In the genomic region with DNA sequence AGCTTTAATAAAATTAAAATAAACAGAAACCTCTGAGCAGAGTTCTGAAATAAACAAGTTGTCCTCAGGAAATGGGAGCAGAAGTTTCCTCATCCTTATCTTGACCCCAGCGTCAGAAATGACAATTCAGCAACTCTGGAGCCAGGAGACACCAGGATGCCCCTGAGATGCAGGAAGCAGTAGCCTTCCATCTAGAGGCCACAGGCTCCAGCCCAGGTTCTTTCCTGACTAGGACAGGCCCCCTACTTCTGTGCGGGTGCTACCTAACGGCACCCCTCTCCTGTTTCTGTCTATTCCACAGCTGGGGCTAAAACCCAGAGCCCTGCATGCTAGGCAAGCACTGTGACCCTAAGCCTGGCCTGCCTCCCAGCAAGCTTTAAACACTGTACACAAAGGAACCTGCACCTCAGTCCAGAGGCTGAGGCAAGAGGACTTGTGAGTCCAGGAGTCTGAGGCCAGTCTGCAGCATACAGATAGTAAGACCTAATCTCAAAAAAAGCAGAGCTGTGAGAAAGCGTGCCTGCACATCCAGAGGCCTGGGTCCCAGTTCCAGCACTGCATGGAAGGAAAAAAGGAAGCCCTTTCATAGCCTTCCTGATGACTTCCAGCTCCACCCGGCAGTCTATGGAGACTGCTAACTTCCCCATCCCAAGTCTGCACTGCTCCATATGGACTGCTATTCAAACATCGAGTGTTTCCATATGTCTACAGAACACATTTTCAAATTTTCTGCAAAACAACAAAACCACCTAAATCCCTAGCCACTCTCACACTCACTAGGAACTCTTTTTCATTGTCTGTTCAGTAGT, we compare ENCODE assay signal across 8 mouse cellular contexts. TPM values are rescaled to one million over a fixed set of nuclear protein-coding genes. Genes with fewer than 3 reads are reported as not detected.
DNase-seq lines count a peak whose midpoint lies in the region; ATAC-seq and TF ChIP-seq lines count a peak whose summit lies in the region.
"Had no signal": no experiment of that assay in that cellular context is flagged by ENCODE, and none has a peak within 500 bp of the region (broad histone marks: within the 10 kb centered on the region; RNA-seq: fewer than 3 reads in every experiment).

No protein-coding gene starts in this region.

- H3K4me1 ChIP-seq in bone marrow macrophage, adult 2 months (ENCODE audit: control insufficient read depth, insufficient read depth, low read length), result peaks cover 47% of the 10 kb centered on the region
- 0 out of 2 replicates have a peak, but pooled peaks cover 7% of the 10 kb centered on the region for H3K4me1 ChIP-seq in embryonic facial prominence, embryonic 15.5 days
- 0 out of 2 replicates have a peak, but pooled peaks cover 4% of the 10 kb centered on the region for H3K4me1 ChIP-seq in lung, embryonic 14.5 days (ENCODE audit: insufficient read depth)
- no peaks in the 10 kb centered on the region for H3K4me1 ChIP-seq in forebrain, embryonic 11.5 days (replicated peaks; ENCODE audit: control insufficient read depth, insufficient read depth, low read length)

- 56% methylated on average over 6 of the region's 6 CpGs for WGBS in embryonic facial prominence, embryonic 15.5 days
- 56% methylated on average over 6 of the region's 6 CpGs for WGBS in lung, embryonic 14.5 days
- WGBS in forebrain, embryonic 11.5 days, result 90% methylated on average over 6 of the region's 6 CpGs

- no peak for TF ChIP-seq CTCF in bone marrow macrophage, adult 2 months (IDR thresholded peaks at IDR 0.05; ENCODE audit: low read depth, low read length)
- no peak for TF ChIP-seq CTCF in lung, embryonic 14.5 days (IDR thresholded peaks at IDR 0.05; ENCODE audit: low read depth)

- no peak overlapping the region for H3K4me3 ChIP-seq in bone marrow macrophage, adult 2 months (ENCODE audit: insufficient read depth, low read length)
- no peak overlapping the region for H3K4me3 ChIP-seq in embryonic facial prominence, embryonic 15.5 days (replicated peaks)
- H3K4me3 ChIP-seq in lung, embryonic 14.5 days (ENCODE audit: low read depth, low read length), result no peak overlapping the region
- H3K4me3 ChIP-seq in forebrain, embryonic 11.5 days (ENCODE audit: low read depth, low read length), result no peak overlapping the region

- no peak overlapping the region for H3K9ac ChIP-seq in embryonic facial prominence, embryonic 15.5 days
- peak overlapping the region; percentile 6; the same call in 1 of the 2 replicates for H3K9ac ChIP-seq in lung, embryonic 14.5 days
- no peak overlapping the region for H3K9ac ChIP-seq in forebrain, embryonic 11.5 days (ENCODE audit: low read length)

- ATAC-seq in embryonic facial prominence, embryonic 15.5 days (ENCODE audit: insufficient number of reproducible peaks, low FRiP score, low TSS enrichment, low read depth), result no peak
- ATAC-seq in lung, embryonic 14.5 days (ENCODE audit: insufficient read depth), result no peak
- ATAC-seq in forebrain, embryonic 11.5 days (replicated peaks; ENCODE audit: low FRiP score), result no peak

- peak overlapping the region; percentile 48 for H3K27ac ChIP-seq in bone marrow macrophage, adult 2 months (ENCODE audit: insufficient read depth, low read depth, low read length)
- peak overlapping the region; percentile 69; the same call in 1 of the 2 replicates for H3K27ac ChIP-seq in embryonic facial prominence, embryonic 15.5 days (replicated peaks)
- H3K27ac ChIP-seq in lung, embryonic 14.5 days (ENCODE audit: low read depth), result peak overlapping the region; percentile 24; the same call in 1 of the 2 replicates
- no peak overlapping the region for H3K27ac ChIP-seq in forebrain, embryonic 11.5 days (ENCODE audit: low read depth, low read length)

- no peaks in the 10 kb centered on the region for H3K9me3 ChIP-seq in embryonic facial prominence, embryonic 15.5 days (replicated peaks)
- no peaks in the 10 kb centered on the region for H3K9me3 ChIP-seq in lung, embryonic 14.5 days (ENCODE audit: low read depth, low read length)
- H3K9me3 ChIP-seq in forebrain, embryonic 11.5 days (ENCODE audit: control insufficient read depth, low read length), result no peaks in the 10 kb centered on the region

- peak; percentile 54 for DNase-seq in kidney, postnatal 10 days
- peak; percentile 39 for DNase-seq in lung, embryonic 14.5 days
- no peak for DNase-seq in cerebellum, adult 9-10 months
- no peak for DNase-seq in c-Kit-positive CD71-positive TER-119-positive erythroid progenitor cells, embryonic 14.5 days (ENCODE audit: low spot score)
- no peak for DNase-seq in forebrain, embryonic 11.5 days (ENCODE audit: low spot score)
- DNase-seq: cerebellum, adult 11-12 months had no signal

- TF ChIP-seq POLR2A in bone marrow macrophage, adult 2 months (IDR thresholded peaks at IDR 0.05; ENCODE audit: borderline replicate concordance, low read depth, low read length), result no peak

- no peaks in the 10 kb centered on the region for H3K36me3 ChIP-seq in embryonic facial prominence, embryonic 15.5 days
- H3K36me3 ChIP-seq in lung, embryonic 14.5 days (ENCODE audit: insufficient read depth), result no peaks in the 10 kb centered on the region
- H3K36me3 ChIP-seq in forebrain, embryonic 11.5 days (ENCODE audit: control insufficient read depth, insufficient read depth, low read length), result no peaks in the 10 kb centered on the region

- no peak overlapping the region for H3K4me2 ChIP-seq in embryonic facial prominence, embryonic 15.5 days (replicated peaks)
- H3K4me2 ChIP-seq in lung, embryonic 14.5 days, result no peak overlapping the region
- no peak overlapping the region for H3K4me2 ChIP-seq in forebrain, embryonic 11.5 days (ENCODE audit: low read depth, low read length, severe bottlenecking)

- H3K27me3 ChIP-seq in embryonic facial prominence, embryonic 15.5 days, result no peaks in the 10 kb centered on the region
- H3K27me3 ChIP-seq in lung, embryonic 14.5 days (ENCODE audit: insufficient read depth, low read length), result no peaks in the 10 kb centered on the region
- H3K27me3 ChIP-seq in forebrain, embryonic 11.5 days (ENCODE audit: control insufficient read depth, insufficient read depth, low read length), result no peaks in the 10 kb centered on the region

RNA-seq across cellular contexts. Expression of a gene that starts 18.4 kb away (rescaled TPM):
- polyA plus RNA-seq in bone marrow macrophage, adult 2 months (2012; ENCODE audit: insufficient read depth, insufficient read length, missing spikeins), result 131 and 136 TPM in 2 replicates
- 21.2 and 23.3 TPM in 2 replicates for polyA plus RNA-seq in embryonic facial prominence, embryonic 15.5 days (2015; fragmentation: Nextera tagmentation; extraction: Ambion mirVana)
- polyA plus RNA-seq in lung, embryonic 14.5 days (2014; fragmentation: Nextera tagmentation; extraction: Ambion mirVana), result 8.3 and 9.5 TPM in 2 replicates
- polyA plus RNA-seq in forebrain, embryonic 11.5 days (2014; fragmentation: Nextera tagmentation; extraction: Ambion mirVana), result 10.6 and 12.3 TPM in 2 replicates

RNA-seq across cellular contexts. Expression of a gene that starts 39.0 kb away (rescaled TPM):
- polyA plus RNA-seq in bone marrow macrophage, adult 2 months (2012; ENCODE audit: insufficient read depth, insufficient read length, missing spikeins), result 6.5 and 8.6 TPM in 2 replicates
- polyA plus RNA-seq in embryonic facial prominence, embryonic 15.5 days (2015; fragmentation: Nextera tagmentation; extraction: Ambion mirVana), result 20.4 and 21.9 TPM in 2 replicates
- 18.3 and 19.9 TPM in 2 replicates for polyA plus RNA-seq in lung, embryonic 14.5 days (2014; fragmentation: Nextera tagmentation; extraction: Ambion mirVana)
- 21.0 and 22.3 TPM in 2 replicates for polyA plus RNA-seq in forebrain, embryonic 11.5 days (2014; fragmentation: Nextera tagmentation; extraction: Ambion mirVana)

RNA-seq across cellular contexts. Expression of a gene that starts 48.5 kb away (rescaled TPM):
- 80.1 and 87.0 TPM in 2 replicates for polyA plus RNA-seq in bone marrow macrophage, adult 2 months (2012; ENCODE audit: insufficient read depth, insufficient read length, missing spikeins)
- 126 and 130 TPM in 2 replicates for polyA plus RNA-seq in embryonic facial prominence, embryonic 15.5 days (2015; fragmentation: Nextera tagmentation; extraction: Ambion mirVana)
- polyA plus RNA-seq in lung, embryonic 14.5 days (2014; fragmentation: Nextera tagmentation; extraction: Ambion mirVana), result 172 and 184 TPM in 2 replicates
- 177 and 215 TPM in 2 replicates for polyA plus RNA-seq in forebrain, embryonic 11.5 days (2014; fragmentation: Nextera tagmentation; extraction: Ambion mirVana)

RNA-seq across cellular contexts. Expression of a gene that starts 49.2 kb away (rescaled TPM):
- polyA plus RNA-seq in bone marrow macrophage, adult 2 months (2012; ENCODE audit: insufficient read depth, insufficient read length, missing spikeins), result 11.8 and 12.9 TPM in 2 replicates
- polyA plus RNA-seq in embryonic facial prominence, embryonic 15.5 days (2015; fragmentation: Nextera tagmentation; extraction: Ambion mirVana), result 39.2 and 46.9 TPM in 2 replicates
- polyA plus RNA-seq in lung, embryonic 14.5 days (2014; fragmentation: Nextera tagmentation; extraction: Ambion mirVana), result 44.2 and 47.5 TPM in 2 replicates
- 42.2 and 51.2 TPM in 2 replicates for polyA plus RNA-seq in forebrain, embryonic 11.5 days (2014; fragmentation: Nextera tagmentation; extraction: Ambion mirVana)

RNA-seq across cellular contexts. Expression of a gene that starts 49.3 kb away (rescaled TPM):
- 16.5 and 18.0 TPM in 2 replicates for polyA plus RNA-seq in bone marrow macrophage, adult 2 months (2012; ENCODE audit: insufficient read depth, insufficient read length, missing spikeins)
- 48.2 and 49.7 TPM in 2 replicates for polyA plus RNA-seq in embryonic facial prominence, embryonic 15.5 days (2015; fragmentation: Nextera tagmentation; extraction: Ambion mirVana)
- polyA plus RNA-seq in lung, embryonic 14.5 days (2014; fragmentation: Nextera tagmentation; extraction: Ambion mirVana), result 52.6 and 61.6 TPM in 2 replicates
- polyA plus RNA-seq in forebrain, embryonic 11.5 days (2014; fragmentation: Nextera tagmentation; extraction: Ambion mirVana), result 52.7 and 53.8 TPM in 2 replicates

Comparison
In these comparisons a context has a peak if more than half of its experiments do, and no peak if none do; other contexts are left out.
1. DNase-seq: peak in kidney, postnatal 10 days (single experiment) and lung, embryonic 14.5 days (single experiment); none in cerebellum, adult 9-10 months (single experiment), c-Kit-positive CD71-positive TER-119-positive erythroid progenitor cells, embryonic 14.5 days (single experiment) and forebrain, embryonic 11.5 days (single experiment).